Mouse (Mus musculus): ENCODE data around the gene Rpl7a. TPM values are rescaled to one million over a fixed set of nuclear protein-coding genes. Genes with fewer than 3 reads are reported as not detected.
A peak's percentile ranks its signal among the peaks of the same experiment; 100 is the strongest.

Rpl7a gene
- total and polyA plus RNA-seq, 3 experiments: 1,142 to 3,395 (median 3,077) TPM

DNA sequence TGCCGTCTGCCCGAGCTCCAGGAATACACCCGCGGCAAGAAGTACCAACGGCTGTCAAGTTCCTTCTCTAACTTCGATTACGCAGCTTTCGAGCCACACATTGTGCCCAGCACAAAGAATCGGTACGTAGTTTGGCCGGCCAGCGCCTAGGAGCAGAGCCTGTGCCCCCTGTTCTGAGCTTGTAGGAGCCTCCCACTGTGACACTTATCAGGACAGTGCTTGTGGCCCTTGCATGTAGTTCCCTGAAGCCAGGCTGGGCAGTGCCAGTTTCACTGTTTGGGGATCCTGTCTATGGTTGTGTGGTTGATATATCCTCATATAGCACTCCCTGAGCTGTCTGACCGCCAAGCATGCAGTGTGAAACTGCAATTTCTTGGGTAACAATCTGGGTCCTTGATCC, 6.2 kb downstream of the Rpl7a start:
- Histone ChIP-seq H3K27ac (ENCODE audit: insufficient read depth, low read depth) (peak overlapping the region; percentile 58), H3K4me3 (replicated peaks in 1 of 3; ENCODE audit: low read depth in 2 of 3, low read length in 2 of 3, poor library complexity in 1 of 3) (peak overlapping the region; percentile 85 to 94 (median 90)), H3K79me2 (replicated peaks; ENCODE audit: control insufficient read depth, extremely low read depth, insufficient read depth, poor library complexity, severe bottlenecking) (peaks cover 60% of the 10 kb centered on the region), H3K27me3 (replicated peaks) (no peaks in the 10 kb centered on the region), H3K9ac (ENCODE audit: insufficient read depth, low read depth) (peak overlapping the region; percentile 89), H3K9me3 (replicated peaks; ENCODE audit: low read length) (no peaks in the 10 kb centered on the region), H3K4me1 (ENCODE audit: control insufficient read depth in 1 of 2, insufficient read depth in 2 of 2) (peaks cover 17 to 62% of the 10 kb centered on the region in 2 experiments), H3K4me2 (ENCODE audit: insufficient read depth, low read depth, poor library complexity, severe bottlenecking) (peak overlapping the region; percentile 82), H3K36me3 (replicated peaks in 1 of 2; ENCODE audit: control insufficient read depth in 1 of 2, insufficient read depth in 1 of 2, low read length in 1 of 2) (peaks cover 67 to 75% of the 10 kb centered on the region in 2 experiments)
- DNase-seq (ENCODE audit: extremely low read depth): no peak
- TF ChIP-seq BHLHE40 (IDR thresholded peaks at IDR 0.05; ENCODE audit: low read depth, low read length) (no peak), TCF12 (IDR thresholded peaks at IDR 0.05; ENCODE audit: low read depth, low read length) (no peak), PAX5 (IDR thresholded peaks at IDR 0.05; ENCODE audit: low read length) (no peak), EP300 (IDR thresholded peaks at IDR 0.05; ENCODE audit: low read length) (no peak), SIN3A (IDR thresholded peaks at IDR 0.05; ENCODE audit: low read length) (no peak)
- in situ Hi-C loops (cut with MboI; ENCODE audit: low pct_ligation_motif_present, low pct_unique_long_range_greater_than_20kb, low sequenced_read_pairs): no loop called here
- dilution Hi-C loops (cut with MboI; ENCODE audit: extremely low pct_ligation_motif_present, extremely low pct_unique_long_range_greater_than_20kb, low sequenced_read_pairs): no loop called here

GRCm38 (mm10) chr2:26919684-26920083, 9.1 kb downstream of the Rpl7a start:
- DNase-seq (ENCODE audit: extremely low read depth): no peak
- Histone ChIP-seq H3K4me2 (ENCODE audit: insufficient read depth, low read depth, poor library complexity, severe bottlenecking) (no peak overlapping the region), H3K79me2 (replicated peaks; ENCODE audit: control insufficient read depth, extremely low read depth, insufficient read depth, poor library complexity, severe bottlenecking) (peaks cover 32% of the 10 kb centered on the region), H3K9me3 (replicated peaks; ENCODE audit: low read length) (no peaks in the 10 kb centered on the region), H3K4me1 (ENCODE audit: control insufficient read depth in 1 of 2, insufficient read depth in 2 of 2) (peaks cover 12 to 42% of the 10 kb centered on the region in 2 experiments), H3K27ac (ENCODE audit: insufficient read depth, low read depth) (no peak overlapping the region), H3K27me3 (replicated peaks) (no peaks in the 10 kb centered on the region), H3K36me3 (replicated peaks in 1 of 2; ENCODE audit: control insufficient read depth in 1 of 2, insufficient read depth in 1 of 2, low read length in 1 of 2) (peaks cover 71 to 76% of the 10 kb centered on the region in 2 experiments), H3K9ac (ENCODE audit: insufficient read depth, low read depth) (no peak overlapping the region), H3K4me3 (replicated peaks in 1 of 3; ENCODE audit: low read depth in 2 of 3, low read length in 2 of 3, poor library complexity in 1 of 3) (no peak overlapping the region)
- in situ Hi-C loops (cut with MboI; ENCODE audit: low pct_ligation_motif_present, low pct_unique_long_range_greater_than_20kb, low sequenced_read_pairs): no loop called here
- dilution Hi-C loops (cut with MboI; ENCODE audit: extremely low pct_ligation_motif_present, extremely low pct_unique_long_range_greater_than_20kb, low sequenced_read_pairs): no loop called here
- TF ChIP-seq POLR2AphosphoS2 (IDR thresholded peaks at IDR 0.05; ENCODE audit: low read depth, low read length) (peak; percentile 9; the same call in 1 of the 2 replicates), POLR2A (IDR thresholded peaks at IDR 0.05; ENCODE audit: low read depth, low read length) (no peak)

- H3K27me3 ChIP-seq (replicated peaks): no peaks in the 10 kb centered on the region
- peaks cover 11 to 36% of the 10 kb centered on the region in 2 experiments for H3K4me1 ChIP-seq (ENCODE audit: control insufficient read depth in 1 of 2, insufficient read depth in 2 of 2)
- no peak overlapping the region for H3K9ac ChIP-seq (ENCODE audit: insufficient read depth, low read depth)
- DNase-seq (ENCODE audit: extremely low read depth): no peak
- H3K27ac ChIP-seq (ENCODE audit: insufficient read depth, low read depth): no peak overlapping the region
- TF ChIP-seq POLR2A (IDR thresholded peaks at IDR 0.05; ENCODE audit: low read depth, low read length) (no peak; the same call in 1 of the 2 replicates), E2F4 (IDR thresholded peaks at IDR 0.05; ENCODE audit: insufficient replicate concordance, low read depth, low read length) (no peak), USF2 (conservative IDR thresholded peaks at IDR 0.05; ENCODE audit: low read depth, low read length) (no peak), MAX (IDR thresholded peaks at IDR 0.05; ENCODE audit: low read length) (no peak), ZNF384 (IDR thresholded peaks at IDR 0.05; ENCODE audit: low read depth, low read length) (no peak), CHD1 (IDR thresholded peaks at IDR 0.05; ENCODE audit: low read depth, low read length) (no peak), IRF4 (IDR thresholded peaks at IDR 0.05; ENCODE audit: low read depth, low read length) (no peak), EP300 (IDR thresholded peaks at IDR 0.05; ENCODE audit: low read length) (no peak)
- dilution Hi-C loops (cut with MboI; ENCODE audit: extremely low pct_ligation_motif_present, extremely low pct_unique_long_range_greater_than_20kb, low sequenced_read_pairs): no loop called here
- no peak overlapping the region for H3K4me3 ChIP-seq (replicated peaks in 1 of 3; ENCODE audit: low read depth in 2 of 3, low read length in 2 of 3, poor library complexity in 1 of 3)
- H3K79me2 ChIP-seq (replicated peaks; ENCODE audit: control insufficient read depth, extremely low read depth, insufficient read depth, poor library complexity, severe bottlenecking): peaks cover 26% of the 10 kb centered on the region
- H3K9me3 ChIP-seq (replicated peaks; ENCODE audit: low read length): no peaks in the 10 kb centered on the region
- in situ Hi-C loops (cut with MboI; ENCODE audit: low pct_ligation_motif_present, low pct_unique_long_range_greater_than_20kb, low sequenced_read_pairs): no loop called here
- peaks cover 77 to 82% of the 10 kb centered on the region in 2 experiments for H3K36me3 ChIP-seq (replicated peaks in 1 of 2; ENCODE audit: control insufficient read depth in 1 of 2, insufficient read depth in 1 of 2, low read length in 1 of 2)
- H3K4me2 ChIP-seq (ENCODE audit: insufficient read depth, low read depth, poor library complexity, severe bottlenecking): no peak overlapping the region
Observed at GRCm38 (mm10) chr2:26920190-26920855, 9.8 kb downstream of the Rpl7a start.
